Comparison of ENCODE assay signal across 11 mouse cellular contexts in genomic region chr17:25841117-25841880, GRCm38 (mm10). TPM values are rescaled to one million over a fixed set of nuclear protein-coding genes. Genes with fewer than 3 reads are reported as not detected.
DNase-seq lines count a peak whose midpoint lies in the region; ATAC-seq and TF ChIP-seq lines count a peak whose summit lies in the region.
"Had no signal": no experiment of that assay in that cellular context is flagged by ENCODE, and none has a peak within 500 bp of the region (broad histone marks: within the 10 kb centered on the region; RNA-seq: fewer than 3 reads in every experiment).

Gene Gm20683 (minus strand): TSS chr17:25841763.

- H3K4me2 ChIP-seq in forebrain, postnatal 0 days (ENCODE audit: low read depth): no peak within 1 kb of the TSS

- no peak for DNase-seq in forebrain, postnatal 0 days
- DNase-seq in forebrain, embryonic 10.5 days (ENCODE audit: extremely low spot score, low spot score): no peak
- no peak for DNase-seq in left cerebral cortex, adult 2 months (ENCODE audit: extremely low spot score in 1 of 2, low spot score in 2 of 2)
- no peak for DNase-seq in left cerebral cortex, adult 11 months (ENCODE audit: low spot score)
- DNase-seq in left cerebral cortex, postnatal 10 days (ENCODE audit: extremely low spot score in 1 of 2, low spot score in 2 of 2): no peak
- no peak for DNase-seq in spleen, postnatal 10 days (ENCODE audit: low spot score in 2 of 2)
- DNase-seq: cerebellum, adult 18-20 months; kidney, postnatal 10 days; lung, embryonic 14.5 days had no signal

- H3K4me3 ChIP-seq in forebrain, postnatal 0 days (ENCODE audit: low read depth, low read length): no peak within 1 kb of the TSS
- H3K4me3 ChIP-seq in forebrain, embryonic 10.5 days: no peak within 1 kb of the TSS; the same call in 1 of the 2 replicates
- H3K4me3 ChIP-seq in left cerebral cortex, adult 2 months: no peak within 1 kb of the TSS
- no peak within 1 kb of the TSS; the same call in 1 of the 2 replicates for H3K4me3 ChIP-seq in cortical plate, adult 2 months (ENCODE audit: insufficient read depth, low read length)

- TF ChIP-seq CTCF in forebrain, postnatal 0 days (IDR thresholded peaks at IDR 0.05; ENCODE audit: low read depth): no peak
- no peak for TF ChIP-seq CTCF in left cerebral cortex, adult 2 months (IDR thresholded peaks at IDR 0.05)
- TF ChIP-seq CTCF in cortical plate, adult 2 months (IDR thresholded peaks at IDR 0.05; ENCODE audit: extremely low read depth, insufficient read depth, low read length): no peak

- no peaks in the 10 kb centered on the region for H3K27me3 ChIP-seq in forebrain, postnatal 0 days (ENCODE audit: insufficient read depth, low read length)
- no peaks in the 10 kb centered on the region for H3K27me3 ChIP-seq in forebrain, embryonic 10.5 days (ENCODE audit: poor library complexity, severe bottlenecking)

- H3K4me1 ChIP-seq in forebrain, postnatal 0 days (ENCODE audit: insufficient read depth): peaks cover 22% of the 10 kb centered on the region
- H3K4me1 ChIP-seq in forebrain, embryonic 10.5 days: peaks cover 51% of the 10 kb centered on the region
- H3K4me1 ChIP-seq in cortical plate, adult 2 months (ENCODE audit: control insufficient read depth, insufficient read depth, low read length): peaks cover 5% of the 10 kb centered on the region

- TF ChIP-seq POLR2A in cortical plate, adult 2 months (IDR thresholded peaks at IDR 0.05; ENCODE audit: extremely low read depth, insufficient read depth, low read length): no peak

- ATAC-seq in forebrain, postnatal 0 days: no peak
- ATAC-seq in frontal cortex, adult (ENCODE audit: low TSS enrichment): no peak

- H3K9me3 ChIP-seq in forebrain, postnatal 0 days (ENCODE audit: low read length): no peaks in the 10 kb centered on the region
- no peaks in the 10 kb centered on the region for H3K9me3 ChIP-seq in forebrain, embryonic 10.5 days

- H3K9ac ChIP-seq in forebrain, postnatal 0 days: no peak within 1 kb of the TSS

- intact Hi-C loops in left cerebral cortex, adult 2 months (cut with DNase I): no loop called here
- intact Hi-C loops in left cerebral cortex, postnatal 10 days (cut with DNase I): no loop called here

- H3K27ac ChIP-seq in forebrain, postnatal 0 days (ENCODE audit: low read depth, low read length): no peak within 1 kb of the TSS
- no peak within 1 kb of the TSS for H3K27ac ChIP-seq in forebrain, embryonic 10.5 days
- no peak within 1 kb of the TSS for H3K27ac ChIP-seq in left cerebral cortex, adult 2 months
- H3K27ac ChIP-seq in cortical plate, adult 2 months (ENCODE audit: insufficient read depth, low read length): no peak within 1 kb of the TSS

- H3K36me3 ChIP-seq in forebrain, postnatal 0 days (ENCODE audit: insufficient read depth): peaks cover 38% of the 10 kb centered on the region
- H3K36me3 ChIP-seq in forebrain, embryonic 10.5 days (replicated peaks): peaks cover 75% of the 10 kb centered on the region

- 96% methylated on average over 22 of the region's 22 CpGs for WGBS in forebrain, postnatal 0 days
- 94% methylated on average over 22 of the region's 22 CpGs for WGBS in forebrain, embryonic 10.5 days

RNA-seq across cellular contexts. Expression of gene Gm20683, which starts in this region (rescaled TPM):
- 23.2 and 23.8 TPM in 2 replicates for total RNA-seq in forebrain, postnatal 0 days (2014; rRNA removed)
- polyA plus RNA-seq in forebrain, postnatal 0 days (2015; fragmentation: Nextera tagmentation; extraction: Ambion mirVana): 9.2 and 12.3 TPM in 2 replicates
- 1.7 and 2.3 TPM in 2 replicates for polyA plus RNA-seq in forebrain, embryonic 10.5 days (2016; fragmentation: Nextera tagmentation; extraction: Ambion mirVana)
- total RNA-seq in left cerebral cortex, adult 2 months (2021): 10 to 100 TPM; 23.0 to 25.1 TPM
- polyA plus RNA-seq in cortical plate, adult 2 months (2012; rRNA removed): 40.8 and 45.0 TPM in 2 replicates
- total RNA-seq in left cerebral cortex, postnatal 10 days (2021): 10 to 100 TPM; 28.7 to 29.9 TPM
